ENCODE assay signal across 15 mouse cellular contexts in genomic region chr6:108973701-108974100, GRCm38 (mm10).
"Had no signal": no experiment of that assay in that cellular context is flagged by ENCODE, and none has a peak within 500 bp of the region (broad histone marks: within the 10 kb centered on the region; RNA-seq: fewer than 3 reads in every experiment).

No protein-coding gene starts in this region.

- H3K4me2 ChIP-seq: lung, embryonic 14.5 days; midbrain, embryonic 13.5 days; midbrain, embryonic 15.5 days; neural tube, embryonic 12.5 days; stomach, embryonic 15.5 days had no signal

- H3K27me3 ChIP-seq: midbrain, embryonic 13.5 days; midbrain, embryonic 15.5 days; neural tube, embryonic 12.5 days; stomach, embryonic 15.5 days had no signal

- DNase-seq: lung, adult 18-20 months; lung, embryonic 14.5 days; lung, postnatal 10 days; lung, postnatal 4 days; right cerebral cortex, postnatal 14 days; thymus, adult 18-20 months; thymus, postnatal 25 days; thymus, postnatal 4 days had no signal

- H3K9me3 ChIP-seq: midbrain, embryonic 10.5 days; midbrain, embryonic 13.5 days; midbrain, embryonic 15.5 days; neural tube, embryonic 12.5 days; stomach, embryonic 15.5 days had no signal

- H3K9ac ChIP-seq: lung, embryonic 14.5 days; midbrain, embryonic 13.5 days; midbrain, embryonic 15.5 days; neural tube, embryonic 12.5 days; stomach, embryonic 15.5 days had no signal

- H3K27ac ChIP-seq: midbrain, embryonic 10.5 days; midbrain, embryonic 13.5 days; midbrain, embryonic 15.5 days; neural tube, embryonic 12.5 days; stomach, embryonic 15.5 days; stomach, postnatal 0 days had no signal

- H3K4me3 ChIP-seq: midbrain, embryonic 10.5 days; midbrain, embryonic 13.5 days; midbrain, embryonic 15.5 days; myocyte; neural tube, embryonic 12.5 days; stomach, embryonic 15.5 days had no signal

- ATAC-seq: midbrain, embryonic 13.5 days; midbrain, embryonic 15.5 days had no signal

- H3K4me1 ChIP-seq: midbrain, embryonic 10.5 days; midbrain, embryonic 13.5 days; midbrain, embryonic 15.5 days; neural tube, embryonic 12.5 days; stomach, embryonic 15.5 days had no signal

- H3K36me3 ChIP-seq: midbrain, embryonic 10.5 days; midbrain, embryonic 13.5 days; midbrain, embryonic 15.5 days; neural tube, embryonic 12.5 days; stomach, embryonic 15.5 days had no signal
